Mouse (Mus musculus): Measurements from ENCODE around the gene Prodh2.

- TF ChIP-seq POLR2A (IDR thresholded peaks at IDR 0.05; ENCODE audit: low read depth, low read length) (no peak), CTCF (conservative IDR thresholded peaks at IDR 0.05; ENCODE audit: insufficient read depth, insufficient read length, low read depth, low read length) (no peak)
Measured at GRCm38 (mm10) chr7:30540572-30540971, 47.1 kb downstream of the Prodh2 start.
